Mouse (Mus musculus) cortical plate, adult 2 months (tissue): Measurements from ENCODE around the gene Cyp1a1.

Experiments used
- CTCF ChIP-seq: fragments of 200-500 bp; IDR thresholded peaks from 2 replicates; pipeline ENCODE4 v1.5.1; 2011; ENCODE audit warnings: mild to moderate bottlenecking, control low read depth, low read length; ENCODE audit not compliant: insufficient read depth; ENCODE audit errors: extremely low read depth
- POLR2A ChIP-seq: fragments of 200-500 bp; IDR thresholded peaks from 2 replicates; pipeline ENCODE4 v1.6.1; 2011; ENCODE audit warnings: mild to moderate bottlenecking, low read length, control low read depth; ENCODE audit not compliant: insufficient read depth; ENCODE audit errors: extremely low read depth

- no peak for TF ChIP-seq POLR2A
- TF ChIP-seq CTCF = no peak
Observed at GRCm38 (mm10) chr9:57720736-57721135, 33.0 kb downstream of the Cyp1a1 start.
